Mouse (Mus musculus) pancreas, adult 10 weeks (tissue): ENCODE data around the gene 3300002I08Rik. TPM values are rescaled to one million over a fixed set of nuclear protein-coding genes. Genes with fewer than 3 reads are reported as not detected.

ENCODE experiments used
- polyA plus RNA-seq: library from polyadenylated mRNA; stranded (reverse); fragments of 350-450 nt; fragmentation: Illumina TruSeq; extraction: RNeasy Lipid Tissue Mini Kit (QIAGEN cat#74804); gene quantifications from one replicate; pipeline ENCODE4 v1.2.3, GENCODE M21; 2015; ENCODE audit warnings: low read depth, low replicate concordance; ENCODE audit not compliant: insufficient read depth

Gene 3300002I08Rik
- polyA plus RNA-seq, result not detected

DNA sequence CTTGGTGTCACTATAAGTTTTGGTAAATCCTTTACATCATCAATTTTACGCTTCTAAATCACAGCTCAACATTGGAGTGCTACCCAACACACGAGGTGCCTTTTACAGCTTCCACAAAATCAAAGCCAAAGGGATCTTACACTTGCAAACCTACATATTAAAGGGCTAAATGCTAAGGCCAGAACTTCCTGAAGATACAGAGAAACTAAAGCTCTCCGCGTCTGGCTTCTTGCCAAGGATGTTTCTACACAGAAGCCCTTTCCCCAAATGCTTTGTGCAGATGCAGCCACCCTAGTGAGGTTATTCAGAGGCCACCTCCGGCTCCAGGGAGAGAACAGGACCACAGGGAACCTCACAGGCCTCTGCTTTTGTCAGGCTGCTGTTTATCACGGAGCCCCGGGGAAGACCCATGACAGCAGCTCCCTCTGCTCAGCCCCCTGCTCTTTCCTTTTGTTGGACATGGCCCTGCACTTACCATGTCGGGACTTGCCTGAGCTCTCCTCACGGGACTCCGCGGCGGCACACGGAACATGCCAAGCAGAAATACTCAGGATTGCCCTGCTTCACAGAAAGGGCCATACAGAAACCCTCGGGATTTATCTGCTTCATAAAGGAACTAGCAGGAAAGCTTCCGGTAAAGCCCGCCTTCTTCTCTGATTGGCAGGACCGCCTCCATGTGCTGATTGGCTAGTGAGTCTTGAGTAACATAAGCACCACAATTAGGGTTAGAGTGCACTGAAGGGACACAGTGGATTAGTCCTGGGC, at the start of gene 3300002I08Rik:
Gene 3300002I08Rik (minus strand): TSS at position 653 of the 765 bp plus-strand sequence.

DNA sequence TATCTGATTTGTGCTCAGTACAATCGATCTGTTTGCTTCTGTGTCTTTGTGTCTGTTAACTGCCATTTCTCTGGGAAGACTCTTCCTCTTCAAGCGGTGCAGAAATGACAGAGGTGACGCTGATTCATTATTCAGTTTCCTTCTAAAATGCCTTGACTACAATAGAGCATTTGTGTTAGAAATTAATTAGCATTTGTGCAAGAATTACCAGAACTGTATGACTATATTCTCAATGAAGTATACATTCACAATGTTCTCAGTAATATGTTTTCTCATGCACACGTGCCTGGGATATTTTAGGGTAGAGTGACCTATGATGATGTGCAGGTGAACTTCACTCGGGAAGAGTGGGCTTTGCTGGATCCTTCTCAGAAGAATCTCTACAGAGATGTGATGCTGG, 39.2 kb downstream of the 3300002I08Rik start, which contains the start of gene Gm10130:
Gene Gm10130 (plus strand): TSS at position 301 of the 400 bp plus-strand sequence.

Other genes with a start within 250 kb of the 3300002I08Rik start
- 2.2 TPM for gene Zfp120, start 226.1 kb downstream of the 3300002I08Rik start, polyA plus RNA-seq
- not detected for gene Gm10770, start 183.1 kb downstream of the 3300002I08Rik start, polyA plus RNA-seq
- not detected for gene Gm14139, start 181.0 kb downstream of the 3300002I08Rik start, polyA plus RNA-seq
- gene Zfp937, start 144.7 kb downstream of the 3300002I08Rik start, polyA plus RNA-seq, result 1.1 TPM
- 1.5 TPM for gene Gm21994, start 107.2 kb downstream of the 3300002I08Rik start, polyA plus RNA-seq
- not detected for gene Gm14124, start 105.2 kb downstream of the 3300002I08Rik start, polyA plus RNA-seq
- not detected for gene Gm10130, start 39.1 kb downstream of the 3300002I08Rik start, polyA plus RNA-seq
- 0.28 TPM for gene Zfp442, start 88.7 kb upstream of the 3300002I08Rik start, polyA plus RNA-seq
- not detected for gene Zfp345, start 122.3 kb upstream of the 3300002I08Rik start, polyA plus RNA-seq
- gene Cst7, start 207.7 kb upstream of the 3300002I08Rik start, polyA plus RNA-seq, result not detected
- gene Apmap, start 245.8 kb upstream of the 3300002I08Rik start, polyA plus RNA-seq, result 8.3 TPM